Mouse (Mus musculus): ENCODE measurements around the gene Smim13.
"Not testable (repeated sequence)": the region's sequence is repeated elsewhere in the genome, so short reads cannot be mapped to it uniquely, and the experiment has no call there.

Gene Smim13

GRCm38 (mm10) chr13:41238035-41238804 lies 11.4 kb upstream of the Smim13 start:
- no peak for DNase-seq

- no peak for DNase-seq
Measured at GRCm38 (mm10) chr13:41238805-41239130, 10.9 kb upstream of the Smim13 start.

GRCm38 (mm10) chr13:41241557-41241956 lies 8.1 kb upstream of the Smim13 start:
- DNase-seq: no peak

GRCm38 (mm10) chr13:41244306-41244830 lies 5.3 kb upstream of the Smim13 start:
- no peak for DNase-seq

- no peak for DNase-seq
Measured at GRCm38 (mm10) chr13:41248751-41249520, 708 bp upstream of the Smim13 start.

- DNase-seq: no peak
Measured at GRCm38 (mm10) chr13:41250318-41250981, 806 bp downstream of the Smim13 start.

GRCm38 (mm10) chr13:41251232-41251631 lies 1.6 kb downstream of the Smim13 start:
- not testable (repeated sequence) for DNase-seq

- no peak for DNase-seq
Measured at GRCm38 (mm10) chr13:41251667-41252066, 2.0 kb downstream of the Smim13 start.

- DNase-seq: no peak
Measured at GRCm38 (mm10) chr13:41252141-41252540, 2.5 kb downstream of the Smim13 start.

- no peak for DNase-seq
Measured at GRCm38 (mm10) chr13:41252736-41253135, 3.1 kb downstream of the Smim13 start.

GRCm38 (mm10) chr13:41256126-41256525 lies 6.5 kb downstream of the Smim13 start:
- DNase-seq: no peak

- DNase-seq: no peak
Measured at GRCm38 (mm10) chr13:41256962-41257361, 7.3 kb downstream of the Smim13 start.

- DNase-seq: no peak
Measured at GRCm38 (mm10) chr13:41257851-41258250, 8.2 kb downstream of the Smim13 start.

GRCm38 (mm10) chr13:41261617-41262016 lies 12.0 kb downstream of the Smim13 start:
- not testable (repeated sequence) for DNase-seq

- no peak for DNase-seq
Measured at GRCm38 (mm10) chr13:41263304-41264006, 13.8 kb downstream of the Smim13 start.

- DNase-seq: peak; percentile 44
Measured at GRCm38 (mm10) chr13:41267827-41268408, 18.3 kb downstream of the Smim13 start.

- no peak for DNase-seq
Measured at GRCm38 (mm10) chr13:41273927-41274650, 24.4 kb downstream of the Smim13 start, which contains the start of gene Gm17364. Gene Gm17364 (minus strand): TSS chr13:41273977.

- DNase-seq: no peak
Measured at GRCm38 (mm10) chr13:41280696-41281095, 31.1 kb downstream of the Smim13 start.

GRCm38 (mm10) chr13:41283256-41283655 lies 33.6 kb downstream of the Smim13 start:
- DNase-seq: peak; percentile 49

GRCm38 (mm10) chr13:41285448-41285847 lies 35.8 kb downstream of the Smim13 start:
- no peak for DNase-seq

- no peak for DNase-seq
Measured at GRCm38 (mm10) chr13:41286285-41286684, 36.6 kb downstream of the Smim13 start.

Data from right cerebral cortex, postnatal 25 days (tissue).